Mouse (Mus musculus) midbrain, embryonic 16.5 days (tissue): ENCODE measurements around the gene Tlr4. TPM values are rescaled to one million over a fixed set of nuclear protein-coding genes. Genes with fewer than 3 reads are reported as not detected.
A peak's percentile ranks its signal among the peaks of the same experiment; 100 is the strongest.

Experiments
- ATAC-seq: fragments of 200-750 bp; cut with Nextera tagmentation; 2 replicates; pipeline ENCODE4 v1.8.0; 2017; ENCODE audit warnings: moderate TSS enrichment
- H3K27ac ChIP-seq: fragments of 300-500 bp; sonication (generic); 2 replicates; pipeline ENCODE4 v1.5.1; 2014; ENCODE audit warnings: mild to moderate bottlenecking, low read length, mixed read lengths
- H3K27me3 ChIP-seq: fragments of 300-500 bp; sonication (generic); 2 replicates; pipeline ENCODE4 v1.6.1; 2014; ENCODE audit warnings: low read depth, low read length, mixed read lengths; ENCODE audit not compliant: control insufficient read depth, insufficient read depth
- H3K36me3 ChIP-seq: fragments of 300-500 bp; sonication (generic); 2 replicates; pipeline ENCODE4 v1.6.1; 2014; ENCODE audit warnings: mild to moderate bottlenecking, low read length, moderate library complexity, mixed read lengths; ENCODE audit not compliant: control insufficient read depth, insufficient read depth
- H3K4me1 ChIP-seq: fragments of 300-500 bp; sonication (generic); 2 replicates; pipeline ENCODE4 v1.6.1; 2014; ENCODE audit warnings: mild to moderate bottlenecking, low read length, mixed read lengths; ENCODE audit not compliant: control insufficient read depth, insufficient read depth
- H3K4me2 ChIP-seq: fragments of 300-500 bp; sonication (generic); 2 replicates; pipeline ENCODE4 v1.6.1; 2014; ENCODE audit warnings: mild to moderate bottlenecking, low read length, mixed read lengths
- H3K4me3 ChIP-seq: fragments of 300-500 bp; sonication (generic); 2 replicates; pipeline ENCODE4 v1.5.1; 2014; ENCODE audit warnings: low read depth, mild to moderate bottlenecking, low read length, moderate library complexity, mixed read lengths
- H3K9ac ChIP-seq: fragments of 300-500 bp; sonication (generic); 2 replicates; pipeline ENCODE4 v1.6.1; 2014; ENCODE audit warnings: low read depth, low read length, mixed read lengths
- H3K9me3 ChIP-seq: fragments of 300-500 bp; sonication (generic); replicated peaks from 2 replicates; pipeline ENCODE4 v1.6.1; 2014; ENCODE audit warnings: mild to moderate bottlenecking, low read length, mixed read lengths; ENCODE audit not compliant: control insufficient read depth, poor library complexity, severe bottlenecking
- WGBS: fragments of 180-500 bp; shearing (Covaris S2); extraction: QIAGEN DNeasy Blood & Tissue Kit; methylation state at CpG from one replicate; pipeline ENCODE4 v1.1.7; 2014; 5-methylcytosine and 5-hydroxymethylcytosine counted together
- polyA plus RNA-seq: library from polyadenylated mRNA; unstranded; fragments of >200 nt; fragmentation: Nextera tagmentation; extraction: Ambion mirVana; gene quantifications from 2 replicates; pipeline ENCODE4 v1.2.1, GENCODE M21; 2015

The Tlr4 gene
- polyA plus RNA-seq, 1 experiment from 2014 or later, result 1.2 TPM

DNA sequence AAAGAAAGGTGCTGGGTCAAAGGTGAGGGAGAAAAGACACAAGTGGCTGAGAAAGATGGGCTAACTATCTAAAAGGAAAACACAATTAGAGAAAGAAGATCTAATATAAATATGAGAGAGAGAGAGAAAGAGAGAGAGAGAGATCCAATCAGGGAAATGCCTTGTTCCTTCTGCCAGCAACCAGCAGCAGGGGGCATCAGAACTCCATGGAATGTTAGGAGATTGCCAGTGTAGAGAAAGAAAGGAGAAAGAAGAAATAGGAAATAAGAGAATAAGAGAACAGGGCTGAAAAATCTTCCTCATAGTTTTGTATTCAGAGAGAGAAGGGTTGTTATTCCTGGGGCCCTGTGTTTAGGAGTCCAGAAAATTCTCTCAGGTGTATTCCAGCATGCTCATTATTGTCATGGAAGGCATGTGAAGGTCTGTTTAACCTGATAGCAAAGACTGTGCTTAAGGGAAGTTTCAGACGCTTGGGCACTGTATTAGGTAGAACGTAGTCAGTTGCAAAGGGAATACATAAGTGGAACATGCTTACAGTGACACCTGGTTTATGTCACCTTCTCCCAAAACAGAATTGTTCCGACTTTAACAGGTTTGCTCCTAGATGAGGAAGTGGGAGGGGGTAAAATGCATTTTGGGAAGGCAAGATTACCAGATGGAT lies 96.4 kb downstream of the Tlr4 start:
- no peak overlapping the region for H3K4me3 ChIP-seq
- H3K36me3 ChIP-seq, result no peaks in the 10 kb centered on the region
- H3K27me3 ChIP-seq, result no peaks in the 10 kb centered on the region
- no peaks in the 10 kb centered on the region for H3K9me3 ChIP-seq
- peak; percentile 86 for ATAC-seq
- 0 out of 2 replicates have a peak overlapping the region, but pooled peaks have one; percentile 3 for H3K27ac ChIP-seq
- no peaks in the 10 kb centered on the region for H3K4me1 ChIP-seq
- 60% methylated on average over 3 of the region's 3 CpGs for WGBS
- H3K9ac ChIP-seq, result no peak overlapping the region
- H3K4me2 ChIP-seq, result no peak overlapping the region

GRCm38 (mm10) chr4:66926066-66926465 lies 98.7 kb downstream of the Tlr4 start:
- Histone ChIP-seq H3K36me3 (no peaks in the 10 kb centered on the region), H3K27me3 (no peaks in the 10 kb centered on the region), H3K4me3 (no peak overlapping the region), H3K27ac (no peak overlapping the region), H3K4me2 (no peak overlapping the region), H3K9ac (no peak overlapping the region), H3K4me1 (no peaks in the 10 kb centered on the region), H3K9me3 (no peaks in the 10 kb centered on the region)
- no peak for ATAC-seq
- WGBS, result 29% methylated on average over 4 of the region's 4 CpGs

- Histone ChIP-seq H3K4me1 (no peaks in the 10 kb centered on the region), H3K27me3 (no peaks in the 10 kb centered on the region), H3K4me3 (no peak overlapping the region), H3K27ac (no peak overlapping the region), H3K36me3 (no peaks in the 10 kb centered on the region), H3K9ac (no peak overlapping the region), H3K4me2 (no peak overlapping the region), H3K9me3 (no peaks in the 10 kb centered on the region)
- WGBS, result 61% methylated on average over 2 of the region's 2 CpGs
- ATAC-seq, result no peak
Measured at GRCm38 (mm10) chr4:66927537-66928088, 100.2 kb downstream of the Tlr4 start.

DNA sequence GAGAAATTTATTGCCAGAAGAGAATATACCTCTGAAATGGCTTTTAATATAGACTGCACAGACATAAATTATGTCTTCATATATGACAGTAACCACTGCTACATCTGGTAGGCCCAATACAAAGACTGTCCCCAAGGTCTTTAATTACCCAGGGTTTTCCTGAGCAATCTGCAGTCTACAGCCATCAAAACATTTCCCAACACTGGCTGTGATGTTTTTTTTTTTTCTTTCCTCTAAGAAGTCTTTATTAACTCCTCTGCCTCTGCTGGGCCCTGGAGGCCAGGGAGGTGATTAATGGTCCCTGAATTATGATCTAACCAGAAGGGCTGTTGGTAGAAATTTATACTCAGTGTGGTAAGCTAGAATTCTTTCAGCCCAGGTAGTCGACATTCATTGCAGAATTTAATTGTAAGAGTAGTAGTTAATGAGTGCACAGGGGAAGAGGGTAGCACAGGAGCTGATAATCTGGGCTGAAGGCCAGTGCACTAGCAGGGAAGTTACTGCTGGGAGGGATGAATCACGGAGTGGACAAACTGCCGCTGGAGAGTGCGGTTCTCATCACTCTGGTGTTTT lies 111.2 kb downstream of the Tlr4 start:
- 70% methylated on average over 4 of the region's 4 CpGs for WGBS
- ATAC-seq, result no peak

GRCm38 (mm10) chr4:66941894-66942293 lies 114.5 kb downstream of the Tlr4 start:
- H3K9ac ChIP-seq, result no peak overlapping the region
- H3K27ac ChIP-seq, result no peak overlapping the region
- H3K4me3 ChIP-seq, result no peak overlapping the region
- H3K9me3 ChIP-seq, result no peaks in the 10 kb centered on the region
- WGBS, result 80% methylated on average over 1 of the region's 1 CpGs
- ATAC-seq, result no peak
- H3K27me3 ChIP-seq, result no peaks in the 10 kb centered on the region
- H3K4me2 ChIP-seq, result no peak overlapping the region
- no peaks in the 10 kb centered on the region for H3K4me1 ChIP-seq
- no peaks in the 10 kb centered on the region for H3K36me3 ChIP-seq

More for the DNA sequence above, 111.2 kb downstream of the Tlr4 start:
- H3K4me2 ChIP-seq, result no peak overlapping the region
- no peak overlapping the region for H3K4me3 ChIP-seq
- H3K27ac ChIP-seq, result no peak overlapping the region
- H3K9ac ChIP-seq, result no peak overlapping the region
- H3K36me3 ChIP-seq, result no peaks in the 10 kb centered on the region
- no peaks in the 10 kb centered on the region for H3K4me1 ChIP-seq
- H3K27me3 ChIP-seq, result no peaks in the 10 kb centered on the region
- H3K9me3 ChIP-seq, result no peaks in the 10 kb centered on the region

GRCm38 (mm10) chr4:66943699-66944098 lies 116.3 kb downstream of the Tlr4 start:
- H3K4me2 ChIP-seq, result no peak overlapping the region
- no peaks in the 10 kb centered on the region for H3K27me3 ChIP-seq
- H3K27ac ChIP-seq, result no peak overlapping the region
- no peak for ATAC-seq
- no peaks in the 10 kb centered on the region for H3K9me3 ChIP-seq
- no peaks in the 10 kb centered on the region for H3K4me1 ChIP-seq
- H3K4me3 ChIP-seq, result no peak overlapping the region
- H3K9ac ChIP-seq, result no peak overlapping the region
- no peaks in the 10 kb centered on the region for H3K36me3 ChIP-seq

- no peak overlapping the region for H3K4me2 ChIP-seq
- H3K4me3 ChIP-seq, result no peak overlapping the region
- H3K9me3 ChIP-seq, result no peaks in the 10 kb centered on the region
- WGBS, result 48% methylated on average over 1 of the region's 1 CpGs
- no peaks in the 10 kb centered on the region for H3K27me3 ChIP-seq
- H3K27ac ChIP-seq, result no peak overlapping the region
- H3K4me1 ChIP-seq, result no peaks in the 10 kb centered on the region
- no peak for ATAC-seq
- no peaks in the 10 kb centered on the region for H3K36me3 ChIP-seq
- H3K9ac ChIP-seq, result no peak overlapping the region
Measured at GRCm38 (mm10) chr4:66947657-66948056, 120.3 kb downstream of the Tlr4 start.

DNA sequence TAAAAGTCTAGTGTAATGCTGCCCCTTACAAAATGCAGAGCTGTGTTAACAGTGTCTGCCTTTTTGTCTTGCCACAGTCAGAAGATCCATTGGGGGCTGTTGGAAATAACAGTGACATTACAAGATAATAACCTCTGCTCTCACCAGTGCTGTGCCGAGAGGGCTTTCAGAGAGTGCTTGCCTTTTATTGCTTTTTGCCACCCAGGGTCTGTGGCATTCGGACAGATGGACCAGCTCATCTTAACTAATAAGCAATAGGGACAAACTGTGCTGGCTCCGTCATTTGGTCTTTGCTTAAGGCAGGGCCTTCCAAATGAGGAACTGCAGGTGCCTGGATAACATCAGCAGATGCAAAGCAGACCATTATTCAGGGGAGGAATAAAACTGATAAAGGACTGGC lies 147.5 kb downstream of the Tlr4 start:
- H3K4me1 ChIP-seq, result no peaks in the 10 kb centered on the region
- WGBS, result 66% methylated on average over 3 of the region's 3 CpGs
- no peak for ATAC-seq
- H3K36me3 ChIP-seq, result no peaks in the 10 kb centered on the region
- no peak overlapping the region for H3K27ac ChIP-seq
- no peak overlapping the region for H3K9ac ChIP-seq
- no peak overlapping the region for H3K4me2 ChIP-seq
- H3K27me3 ChIP-seq, result no peaks in the 10 kb centered on the region
- no peaks in the 10 kb centered on the region for H3K9me3 ChIP-seq
- no peak overlapping the region for H3K4me3 ChIP-seq
